Mouse (Mus musculus) heart, postnatal 0 days (tissue): ENCODE measurements around the gene Map4k2. TPM values are rescaled to one million over a fixed set of nuclear protein-coding genes. Genes with fewer than 3 reads are reported as not detected.

Source experiments
- ATAC-seq: fragments of 200-750 bp; cut with Nextera tagmentation; 2 replicates; pipeline ENCODE4 v1.8.0; 2017; ENCODE audit warnings: low read depth, moderate number of reproducible peaks, moderate library complexity; ENCODE audit not compliant: insufficient read depth
- DNase-seq: peaks from one replicate; pipeline ENCODE4 v3.0.0-alpha.2; 2016; ENCODE audit warnings: low spot score
- H3K27ac ChIP-seq: fragments of 300-500 bp; sonication (generic); 2 replicates; pipeline ENCODE4 v1.5.1; 2014; ENCODE audit warnings: low read depth, mild to moderate bottlenecking
- H3K27me3 ChIP-seq: fragments of 300-500 bp; sonication (generic); 2 replicates; pipeline ENCODE4 v1.6.1; 2014; ENCODE audit warnings: low read length, mixed read lengths; ENCODE audit not compliant: control insufficient read depth, insufficient read depth
- H3K36me3 ChIP-seq: fragments of 300-500 bp; sonication (generic); replicated peaks from 2 replicates; pipeline ENCODE4 v1.6.1; 2014; ENCODE audit warnings: low read length, mixed read lengths; ENCODE audit not compliant: control insufficient read depth, insufficient read depth
- H3K4me1 ChIP-seq: fragments of 300-500 bp; sonication (generic); 2 replicates; pipeline ENCODE4 v1.6.1; 2014; ENCODE audit warnings: antibody characterized with exemption; ENCODE audit not compliant: control insufficient read depth, insufficient read depth
- H3K4me2 ChIP-seq: fragments of 300-500 bp; sonication (generic); 2 replicates; pipeline ENCODE4 v1.6.1; 2014; ENCODE audit warnings: low read depth, mild to moderate bottlenecking, low read length, moderate library complexity
- H3K4me3 ChIP-seq: fragments of 300-500 bp; sonication (generic); 2 replicates; pipeline ENCODE4 v1.5.1; 2014; ENCODE audit warnings: low read depth, low read length
- H3K9ac ChIP-seq: fragments of 300-500 bp; sonication (generic); replicated peaks from 2 replicates; pipeline ENCODE4 v1.6.1; 2014; ENCODE audit warnings: low read depth, low read length, mixed read lengths
- H3K9me3 ChIP-seq: fragments of 300-500 bp; sonication (generic); replicated peaks from 2 replicates; pipeline ENCODE4 v1.6.1; 2016; ENCODE audit warnings: low read length; ENCODE audit not compliant: control insufficient read depth
- CTCF ChIP-seq: IDR thresholded peaks from 2 replicates; pipeline ENCODE4 v1.5.1; 2016; ENCODE audit warnings: antibody characterized with exemption, control low read depth, low read depth
- EP300 ChIP-seq: IDR thresholded peaks from 2 replicates; pipeline ENCODE4 v1.6.1; 2016; ENCODE audit warnings: antibody characterized with exemption, low read depth
- WGBS: fragments of 180-500 bp; shearing (Covaris S2); extraction: QIAGEN DNeasy Blood & Tissue Kit; methylation state at CpG from one replicate; pipeline ENCODE4 v1.1.7; 2014; 5-methylcytosine and 5-hydroxymethylcytosine counted together
- polyA plus RNA-seq: library from polyadenylated mRNA; unstranded; fragments of >200 nt; fragmentation: Nextera tagmentation; extraction: Ambion mirVana; gene quantifications from 2 replicates; pipeline ENCODE4 v1.2.1, GENCODE M21; 2015
- total RNA-seq: library from RNA; depleted of rRNA; stranded (reverse); fragments of >200 nt; gene quantifications from 2 replicates; pipeline ENCODE4 v1.2.3, GENCODE M21; 2014; ENCODE audit warnings: low replicate concordance

Gene Map4k2
- total and polyA plus RNA-seq, 2 experiments from 2014 or later: 10.1 to 48.4 TPM

- ATAC-seq (no peak), DNase-seq (no peak)
- Histone ChIP-seq H3K4me2 (no peak overlapping the region), H3K9me3 (no peaks in the 10 kb centered on the region), H3K4me3 (no peak overlapping the region), H3K27me3 (no peaks in the 10 kb centered on the region), H3K9ac (no peak overlapping the region), H3K36me3 (peaks cover 61% of the 10 kb centered on the region), H3K27ac (peak overlapping the region; percentile 87), H3K4me1 (peaks cover 11% of the 10 kb centered on the region; the same call in 1 of the 2 replicates)
- 62% methylated on average over 4 of the region's 4 CpGs for WGBS
- TF ChIP-seq CTCF (no peak), EP300 (no peak)
These were observed 41.9 kb upstream of the Map4k2 start for GRCm38 (mm10) chr19:6299003-6299402.

- H3K4me2 ChIP-seq: no peak overlapping the region
- H3K9me3 ChIP-seq: no peaks in the 10 kb centered on the region
- TF ChIP-seq CTCF: no peak
- TF ChIP-seq EP300: no peak
- H3K27ac ChIP-seq: peak overlapping the region; percentile 87
- H3K4me1 ChIP-seq: peaks cover 11% of the 10 kb centered on the region; the same call in 1 of the 2 replicates
- WGBS: 72% methylated on average over 7 of the region's 7 CpGs
- H3K9ac ChIP-seq: no peak overlapping the region
- no peak overlapping the region for H3K4me3 ChIP-seq
- no peaks in the 10 kb centered on the region for H3K27me3 ChIP-seq
- DNase-seq (no peak), ATAC-seq (peak; percentile 39; the same call in 1 of the 2 replicates)
- peaks cover 54% of the 10 kb centered on the region for H3K36me3 ChIP-seq
These were observed 41.3 kb upstream of the Map4k2 start for GRCm38 (mm10) chr19:6299450-6300267.

GRCm38 (mm10) chr19:6300402-6300841, 40.5 kb upstream of the Map4k2 start:
- Histone ChIP-seq H3K4me1 (peaks cover 11% of the 10 kb centered on the region; the same call in 1 of the 2 replicates), H3K27me3 (no peaks in the 10 kb centered on the region), H3K9ac (no peak overlapping the region), H3K27ac (peak overlapping the region; percentile 87), H3K4me2 (no peak overlapping the region), H3K9me3 (no peaks in the 10 kb centered on the region), H3K36me3 (peaks cover 46% of the 10 kb centered on the region), H3K4me3 (no peak overlapping the region)
- ATAC-seq: no peak
- DNase-seq: peak; percentile 47
- WGBS: 46% methylated on average over 7 of the region's 7 CpGs
- TF ChIP-seq CTCF (no peak), EP300 (peak; percentile 56; the same call in 1 of the 2 replicates)

- no peak overlapping the region for H3K9ac ChIP-seq
- no peak overlapping the region for H3K4me2 ChIP-seq
- H3K9me3 ChIP-seq: no peaks in the 10 kb centered on the region
- 85% methylated on average over 5 of the region's 5 CpGs for WGBS
- H3K27me3 ChIP-seq: no peaks in the 10 kb centered on the region
- DNase-seq (no peak), ATAC-seq (no peak)
- H3K36me3 ChIP-seq: peaks cover 30% of the 10 kb centered on the region
- peaks cover 11% of the 10 kb centered on the region; the same call in 1 of the 2 replicates for H3K4me1 ChIP-seq
- H3K4me3 ChIP-seq: no peak overlapping the region
- peak overlapping the region; percentile 58 for H3K27ac ChIP-seq
- no peak for TF ChIP-seq CTCF
- TF ChIP-seq EP300: no peak
These were observed 38.8 kb upstream of the Map4k2 start for GRCm38 (mm10) chr19:6302114-6302513.

GRCm38 (mm10) chr19:6302522-6302921, 38.4 kb upstream of the Map4k2 start:
- Histone ChIP-seq H3K27me3 (no peaks in the 10 kb centered on the region), H3K4me2 (no peak overlapping the region), H3K4me1 (peaks cover 11% of the 10 kb centered on the region; the same call in 1 of the 2 replicates), H3K27ac (peak overlapping the region; percentile 58), H3K9ac (no peak overlapping the region), H3K4me3 (no peak overlapping the region), H3K9me3 (no peaks in the 10 kb centered on the region), H3K36me3 (peaks cover 25% of the 10 kb centered on the region)
- DNase-seq: peak; percentile 41
- WGBS: 36% methylated on average over 4 of the region's 4 CpGs
- ATAC-seq: no peak
- TF ChIP-seq EP300 (peak; percentile 82), CTCF (no peak)
